Mouse (Mus musculus) embryonic fibroblast, embryonic 13.5 days (primary cell): ENCODE measurements at regions not wholly inside any gene's neighbourhood (a gene's known extent, or its start where the extent isn't known, plus 50 kb on each side); places are given as distances from the start of the nearest gene placed in this dataset.

Source experiments
- CTCF ChIP-seq: IDR thresholded peaks from 2 replicates; pipeline ENCODE4 v1.5.1; 2011; ENCODE audit warnings: mild to moderate bottlenecking, control low read depth, low read length, moderate library complexity, borderline replicate concordance; ENCODE audit not compliant: insufficient read depth
- POLR2A ChIP-seq: IDR thresholded peaks from 2 replicates; pipeline ENCODE4 v1.6.1; 2011; ENCODE audit warnings: low read depth, mild to moderate bottlenecking, control low read depth, low read length, moderate library complexity

DNA sequence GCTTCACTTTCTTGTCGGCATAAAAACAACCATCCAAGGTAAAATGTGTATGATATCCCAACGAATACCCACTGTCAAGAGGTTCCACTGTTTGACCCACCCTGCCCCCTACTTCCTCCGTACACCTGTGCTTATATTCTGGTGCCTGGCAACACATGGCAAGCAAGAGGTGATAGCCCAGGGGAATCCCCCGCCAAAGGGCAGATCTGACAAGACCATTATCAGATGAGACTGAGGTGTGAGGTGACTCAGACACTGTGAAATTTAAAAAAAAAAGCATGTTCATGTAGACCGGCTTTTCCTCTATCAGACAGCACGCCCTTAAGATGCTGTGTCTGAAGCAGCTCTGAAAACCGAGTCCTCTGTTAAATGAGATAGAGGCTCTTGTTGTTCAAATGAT lies 89.4 kb upstream of the Bach2 start:
- TF ChIP-seq CTCF (no peak), POLR2A (no peak)
